Comparison of ENCODE assay signal across 15 mouse cellular contexts in genomic region chr13:6632935-6633334, GRCm38 (mm10). TPM values are rescaled to one million over a fixed set of nuclear protein-coding genes. Genes with fewer than 3 reads are reported as not detected.
DNase-seq lines count a peak whose midpoint lies in the region; ATAC-seq and TF ChIP-seq lines count a peak whose summit lies in the region.
"Had no signal": no experiment of that assay in that cellular context is flagged by ENCODE, and none has a peak within 500 bp of the region (broad histone marks: within the 10 kb centered on the region; RNA-seq: fewer than 3 reads in every experiment).

No protein-coding gene starts in this region.

- TF ChIP-seq EP300 in CH12.LX (IDR thresholded peaks at IDR 0.05; ENCODE audit: low read length), result no peak

- peaks cover 82% of the 10 kb centered on the region for H3K4me1 ChIP-seq in heart, embryonic 12.5 days (replicated peaks)
- H3K4me1 ChIP-seq in CH12.LX (ENCODE audit: control insufficient read depth in 1 of 2, insufficient read depth in 2 of 2), result peaks cover 17 to 75% of the 10 kb centered on the region in 2 experiments
- 0 out of 2 replicates have a peak, but pooled peaks cover 11% of the 10 kb centered on the region for H3K4me1 ChIP-seq in intestine, postnatal 0 days (replicated peaks; ENCODE audit: control insufficient read depth, insufficient read depth, low read length)
- no peaks in the 10 kb centered on the region for H3K4me1 ChIP-seq in hindbrain, embryonic 16.5 days (ENCODE audit: control insufficient read depth, insufficient read depth, low read depth, low read length)

- no peak for TF ChIP-seq POLR2A in CH12.LX (IDR thresholded peaks at IDR 0.05; ENCODE audit: low read depth, low read length)

- H3K9ac ChIP-seq in heart, embryonic 12.5 days, result no peak overlapping the region
- peak overlapping the region; percentile 87 for H3K9ac ChIP-seq in CH12.LX (ENCODE audit: insufficient read depth, low read depth)
- H3K9ac ChIP-seq in intestine, postnatal 0 days (ENCODE audit: low read depth, low read length), result no peak overlapping the region
- H3K9ac ChIP-seq in hindbrain, embryonic 16.5 days (ENCODE audit: low read depth, low read length), result no peak overlapping the region
- H3K9ac ChIP-seq: hindbrain, embryonic 14.5 days; liver, postnatal 0 days had no signal

- peak overlapping the region; percentile 95 for H3K27ac ChIP-seq in heart, embryonic 12.5 days (ENCODE audit: poor library complexity, severe bottlenecking)
- peak overlapping the region; percentile 99 for H3K27ac ChIP-seq in CH12.LX (ENCODE audit: insufficient read depth, low read depth)
- peak overlapping the region; percentile 73 for H3K27ac ChIP-seq in intestine, postnatal 0 days (ENCODE audit: low read depth, low read length)
- H3K27ac ChIP-seq in hindbrain, embryonic 16.5 days (ENCODE audit: low read depth, low read length), result no peak overlapping the region
- H3K27ac ChIP-seq: hindbrain, embryonic 14.5 days had no signal

- no peaks in the 10 kb centered on the region for H3K27me3 ChIP-seq in heart, embryonic 12.5 days (replicated peaks)
- no peaks in the 10 kb centered on the region for H3K27me3 ChIP-seq in CH12.LX (replicated peaks)
- H3K27me3 ChIP-seq in intestine, postnatal 0 days (replicated peaks; ENCODE audit: control insufficient read depth, insufficient read depth, low read length), result no peaks in the 10 kb centered on the region
- H3K27me3 ChIP-seq in hindbrain, embryonic 16.5 days (replicated peaks; ENCODE audit: control insufficient read depth, insufficient read depth, low read length), result no peaks in the 10 kb centered on the region

- no peak overlapping the region for H3K4me3 ChIP-seq in heart, embryonic 12.5 days
- H3K4me3 ChIP-seq in CH12.LX (replicated peaks in 1 of 3; ENCODE audit: low read depth in 2 of 3, low read length in 2 of 3, poor library complexity in 1 of 3), result peak overlapping the region; percentile 43 to 58 (median 55)
- no peak overlapping the region for H3K4me3 ChIP-seq in intestine, postnatal 0 days (ENCODE audit: low read depth, low read length)
- H3K4me3 ChIP-seq in hindbrain, embryonic 16.5 days (ENCODE audit: low read length), result no peak overlapping the region

- TF ChIP-seq CTCF in CH12.LX (conservative IDR thresholded peaks at IDR 0.05 in 1 of 2, IDR thresholded peaks at IDR 0.05 in 1 of 2; ENCODE audit: low read depth in 2 of 2, low read length in 2 of 2), result no peak
- TF ChIP-seq CTCF in intestine, postnatal 0 days (IDR thresholded peaks at IDR 0.05; ENCODE audit: low read depth), result no peak

- WGBS in heart, embryonic 12.5 days, result 42% methylated on average over 4 of the region's 4 CpGs
- 33% methylated on average over 4 of the region's 4 CpGs for WGBS in intestine, postnatal 0 days
- WGBS in hindbrain, embryonic 16.5 days, result 86% methylated on average over 4 of the region's 4 CpGs

- peaks cover 73% of the 10 kb centered on the region for H3K79me2 ChIP-seq in CH12.LX (replicated peaks; ENCODE audit: control insufficient read depth, extremely low read depth, insufficient read depth, poor library complexity, severe bottlenecking)

- no peak for TF ChIP-seq RAD21 in CH12.LX (IDR thresholded peaks at IDR 0.05; ENCODE audit: low read depth, low read length)

- H3K36me3 ChIP-seq in heart, embryonic 12.5 days, result no peaks in the 10 kb centered on the region
- H3K36me3 ChIP-seq in CH12.LX (replicated peaks in 1 of 2; ENCODE audit: control insufficient read depth in 1 of 2, insufficient read depth in 1 of 2, low read length in 1 of 2), result peaks cover 3 to 65% of the 10 kb centered on the region in 2 experiments
- H3K36me3 ChIP-seq in intestine, postnatal 0 days (ENCODE audit: control insufficient read depth, insufficient read depth), result peaks cover 8% of the 10 kb centered on the region; the same call in 1 of the 2 replicates
- peaks cover 2% of the 10 kb centered on the region; the same call in 1 of the 2 replicates for H3K36me3 ChIP-seq in hindbrain, embryonic 16.5 days (ENCODE audit: control insufficient read depth, insufficient read depth, low read length)

- no peak for ATAC-seq in heart, embryonic 12.5 days (ENCODE audit: insufficient number of reproducible peaks, low FRiP score)
- no peak for ATAC-seq in intestine, postnatal 0 days
- ATAC-seq in hindbrain, embryonic 16.5 days, result no peak
- ATAC-seq: forebrain, embryonic 14.5 days; liver, postnatal 0 days had no signal

- peak overlapping the region; percentile 43 for H3K4me2 ChIP-seq in heart, embryonic 12.5 days
- H3K4me2 ChIP-seq in CH12.LX (ENCODE audit: insufficient read depth, low read depth, poor library complexity, severe bottlenecking), result peak overlapping the region; percentile 92
- H3K4me2 ChIP-seq in intestine, postnatal 0 days (replicated peaks; ENCODE audit: low read depth), result peak overlapping the region; percentile 14
- no peak overlapping the region for H3K4me2 ChIP-seq in hindbrain, embryonic 16.5 days (ENCODE audit: low read length)
- H3K4me2 ChIP-seq: hindbrain, embryonic 14.5 days had no signal

- dilution Hi-C loops in CH12.LX (cut with MboI; ENCODE audit: extremely low pct_ligation_motif_present, extremely low pct_unique_long_range_greater_than_20kb, low sequenced_read_pairs), result no loop called here

- no peak for DNase-seq in heart, postnatal 14 days
- DNase-seq in A20 (ENCODE audit: low read depth, low spot score) (peak; percentile 61), CH12.LX (ENCODE audit: extremely low read depth) (no peak)
- no peak for DNase-seq in testis, postnatal 10 days (ENCODE audit: low spot score)
- DNase-seq in lung, postnatal 36 days, result no peak
- DNase-seq: cerebellum, adult 11 months; embryo, embryonic 11 days; gastrocnemius, postnatal 36 days; liver; liver, postnatal 0 days had no signal

- in situ Hi-C loops in CH12.LX (cut with MboI; ENCODE audit: low pct_ligation_motif_present, low pct_unique_long_range_greater_than_20kb, low sequenced_read_pairs), result loop anchor here (5.0 to 25.0 kb wide), 3 partner anchors 51 to 771 kb away; partner anchors contain the start of gene Klf6

- H3K9me3 ChIP-seq in heart, embryonic 12.5 days (replicated peaks), result no peaks in the 10 kb centered on the region
- H3K9me3 ChIP-seq in CH12.LX (replicated peaks; ENCODE audit: low read length), result no peaks in the 10 kb centered on the region
- no peaks in the 10 kb centered on the region for H3K9me3 ChIP-seq in intestine, postnatal 0 days (ENCODE audit: control insufficient read depth)
- no peaks in the 10 kb centered on the region for H3K9me3 ChIP-seq in hindbrain, embryonic 16.5 days (ENCODE audit: control insufficient read depth, low read length)

- intact Hi-C loops in heart, postnatal 14 days (cut with DNase I), result no loop called here

TF ChIP-seq in CH12.LX, 34 proteins besides CTCF, POLR2A, EP300 and RAD21:
- TF ChIP-seq USF1 (IDR thresholded peaks at IDR 0.05; ENCODE audit: low read depth, low read length) (no peak), IRF4 (IDR thresholded peaks at IDR 0.05; ENCODE audit: low read depth, low read length) (no peak), ELF1 (IDR thresholded peaks at IDR 0.05; ENCODE audit: low read depth, low read length) (no peak), GABPA (IDR thresholded peaks at IDR 0.05; ENCODE audit: insufficient replicate concordance, low read depth, low read length) (no peak), HCFC1 (IDR thresholded peaks at IDR 0.05; ENCODE audit: low read depth, low read length) (no peak), MAX (IDR thresholded peaks at IDR 0.05; ENCODE audit: low read length) (no peak), USF2 (conservative IDR thresholded peaks at IDR 0.05; ENCODE audit: low read depth, low read length) (no peak), ZMIZ1 (IDR thresholded peaks at IDR 0.05; ENCODE audit: low read depth, low read length) (no peak), CHD2 (IDR thresholded peaks at IDR 0.05; ENCODE audit: low read length) (no peak), MYC (IDR thresholded peaks at IDR 0.05; ENCODE audit: low read depth, low read length) (no peak), ZKSCAN1 (IDR thresholded peaks at IDR 0.05; ENCODE audit: borderline replicate concordance, low read depth, low read length) (no peak), CHD1 (IDR thresholded peaks at IDR 0.05; ENCODE audit: low read depth, low read length) (0 out of 2 replicates have a peak, but pooled peaks have one; percentile 57), POLR2AphosphoS2 (IDR thresholded peaks at IDR 0.05; ENCODE audit: low read depth, low read length) (peak; percentile 61; the same call in 1 of the 2 replicates), MAFK (IDR thresholded peaks at IDR 0.05; ENCODE audit: insufficient replicate concordance, low read length) (no peak), ZNF384 (IDR thresholded peaks at IDR 0.05; ENCODE audit: low read depth, low read length) (no peak), RCOR1 (conservative IDR thresholded peaks at IDR 0.05; ENCODE audit: low read depth, low read length) (no peak)

RNA-seq across cellular contexts. Expression of gene Pfkp, which starts 15.6 kb away (rescaled TPM):
- polyA plus RNA-seq in heart, embryonic 12.5 days (2016; fragmentation: Nextera tagmentation; extraction: Ambion mirVana), result 193 and 196 TPM in 2 replicates
- 10 to 100 TPM; 72.9 to 74.6 TPM for total RNA-seq in heart, postnatal 14 days (2021)
- total RNA-seq in CH12.LX (2012; rRNA removed), result 247 and 417 TPM in 2 replicates
- 204 and 211 TPM in 2 replicates for total RNA-seq in CH12.LX (2014; rRNA removed)
- 239 and 265 TPM in 2 replicates for polyA plus RNA-seq in CH12.LX (2012; ENCODE audit: insufficient read length, low read depth)
- 75.7 and 77.6 TPM in 2 replicates for polyA plus RNA-seq in intestine, postnatal 0 days (2015; fragmentation: Nextera tagmentation; extraction: Ambion mirVana)
- polyA plus RNA-seq in hindbrain, embryonic 16.5 days (2015; fragmentation: Nextera tagmentation; extraction: Ambion mirVana), result 507 and 556 TPM in 2 replicates

Comparison
In these comparisons a context has a peak if more than half of its experiments do, and no peak if none do; other contexts are left out.
1. H3K4me3 ChIP-seq: peak in CH12.LX (3 of 3); none in heart, embryonic 12.5 days (single experiment), intestine, postnatal 0 days (single experiment) and hindbrain, embryonic 16.5 days (single experiment).